ENCODE assay signal across 7 mouse cellular contexts in genomic region chr5:115194626-115195221, GRCm38 (mm10). TPM values are rescaled to one million over a fixed set of nuclear protein-coding genes. Genes with fewer than 3 reads are reported as not detected.
A peak's percentile ranks its signal among the peaks of the same experiment; 100 is the strongest.
DNase-seq lines count a peak whose midpoint lies in the region; ATAC-seq and TF ChIP-seq lines count a peak whose summit lies in the region.

No protein-coding gene starts in this region.

- TF ChIP-seq CTCF in lung, embryonic 14.5 days (IDR thresholded peaks at IDR 0.05; ENCODE audit: low read depth), result no peak
- TF ChIP-seq CTCF in intestine, postnatal 0 days (IDR thresholded peaks at IDR 0.05; ENCODE audit: low read depth), result no peak
- TF ChIP-seq CTCF in small intestine, adult 2 months (IDR thresholded peaks at IDR 0.05; ENCODE audit: extremely low read depth, insufficient read length, insufficient replicate concordance, low read depth, low read length), result no peak

- no peak for DNase-seq in lung, embryonic 14.5 days
- DNase-seq in lung, postnatal 25 days (ENCODE audit: low spot score), result no peak
- DNase-seq in adrenal gland, adult 8-10 months, result no peak
- no peak for DNase-seq in gastrocnemius, postnatal 10 days

- no peaks in the 10 kb centered on the region for H3K4me1 ChIP-seq in lung, embryonic 14.5 days (ENCODE audit: insufficient read depth)
- H3K4me1 ChIP-seq in embryonic facial prominence, embryonic 12.5 days, result peaks cover 28% of the 10 kb centered on the region
- H3K4me1 ChIP-seq in intestine, postnatal 0 days (replicated peaks; ENCODE audit: control insufficient read depth, insufficient read depth, low read length), result peaks cover 5% of the 10 kb centered on the region
- H3K4me1 ChIP-seq in small intestine, adult 2 months (ENCODE audit: control insufficient read depth, insufficient read depth, insufficient read length, low read length), result peaks cover 4% of the 10 kb centered on the region

- H3K36me3 ChIP-seq in lung, embryonic 14.5 days (ENCODE audit: insufficient read depth), result no peaks in the 10 kb centered on the region
- H3K36me3 ChIP-seq in embryonic facial prominence, embryonic 12.5 days, result no peaks in the 10 kb centered on the region
- no peaks in the 10 kb centered on the region for H3K36me3 ChIP-seq in intestine, postnatal 0 days (ENCODE audit: control insufficient read depth, insufficient read depth)
- no peaks in the 10 kb centered on the region for H3K36me3 ChIP-seq in small intestine, adult 2 months (ENCODE audit: control insufficient read depth, insufficient read depth, low read length)

- peak overlapping the region; percentile 60 for H3K4me3 ChIP-seq in lung, embryonic 14.5 days (ENCODE audit: low read depth, low read length)
- peak overlapping the region; percentile 64 for H3K4me3 ChIP-seq in embryonic facial prominence, embryonic 12.5 days
- peak overlapping the region; percentile 56 for H3K4me3 ChIP-seq in intestine, postnatal 0 days (ENCODE audit: low read depth, low read length)
- H3K4me3 ChIP-seq in small intestine, adult 2 months (ENCODE audit: low read depth, low read length), result peak overlapping the region; percentile 61

- 4% methylated on average over 12 of the region's 12 CpGs for WGBS in lung, embryonic 14.5 days
- 6% methylated on average over 12 of the region's 12 CpGs for WGBS in embryonic facial prominence, embryonic 12.5 days
- WGBS in intestine, postnatal 0 days, result 6% methylated on average over 12 of the region's 12 CpGs
- 8% methylated on average over 12 of the region's 12 CpGs for WGBS in small intestine, adult 2 months

- H3K4me2 ChIP-seq in lung, embryonic 14.5 days, result peak overlapping the region; percentile 100
- H3K4me2 ChIP-seq in embryonic facial prominence, embryonic 12.5 days (replicated peaks), result peak overlapping the region; percentile 100
- H3K4me2 ChIP-seq in intestine, postnatal 0 days (replicated peaks; ENCODE audit: low read depth), result peak overlapping the region; percentile 99

- no peak for TF ChIP-seq POLR2A in small intestine, adult 2 months (IDR thresholded peaks at IDR 0.05; ENCODE audit: low read depth, low read length)

- no peaks in the 10 kb centered on the region for H3K9me3 ChIP-seq in lung, embryonic 14.5 days (ENCODE audit: low read depth, low read length)
- H3K9me3 ChIP-seq in embryonic facial prominence, embryonic 12.5 days, result no peaks in the 10 kb centered on the region
- H3K9me3 ChIP-seq in intestine, postnatal 0 days (ENCODE audit: control insufficient read depth), result no peaks in the 10 kb centered on the region

- H3K27me3 ChIP-seq in lung, embryonic 14.5 days (ENCODE audit: insufficient read depth, low read length), result peaks cover 53% of the 10 kb centered on the region
- peaks cover 63% of the 10 kb centered on the region for H3K27me3 ChIP-seq in embryonic facial prominence, embryonic 12.5 days
- H3K27me3 ChIP-seq in intestine, postnatal 0 days (replicated peaks; ENCODE audit: control insufficient read depth, insufficient read depth, low read length), result peaks cover 55% of the 10 kb centered on the region
- H3K27me3 ChIP-seq in small intestine, adult 2 months (ENCODE audit: control insufficient read depth, insufficient read depth, low read length), result peaks cover 34% of the 10 kb centered on the region

- H3K27ac ChIP-seq in lung, embryonic 14.5 days (ENCODE audit: low read depth), result no peak overlapping the region
- H3K27ac ChIP-seq in embryonic facial prominence, embryonic 12.5 days, result no peak overlapping the region
- H3K27ac ChIP-seq in intestine, postnatal 0 days (ENCODE audit: low read depth, low read length), result no peak overlapping the region
- H3K27ac ChIP-seq in small intestine, adult 2 months (ENCODE audit: insufficient read depth, low read depth, low read length), result no peak overlapping the region

- peak; percentile 42; the same call in 1 of the 2 replicates for ATAC-seq in lung, embryonic 14.5 days (ENCODE audit: insufficient read depth)
- no peak for ATAC-seq in embryonic facial prominence, embryonic 12.5 days (ENCODE audit: insufficient number of reproducible peaks, insufficient read depth, low FRiP score, low TSS enrichment)
- no peak for ATAC-seq in intestine, postnatal 0 days

- H3K9ac ChIP-seq in lung, embryonic 14.5 days, result no peak overlapping the region
- H3K9ac ChIP-seq in embryonic facial prominence, embryonic 12.5 days, result peak overlapping the region; percentile 62; the same call in 1 of the 2 replicates
- H3K9ac ChIP-seq in intestine, postnatal 0 days (ENCODE audit: low read depth, low read length), result no peak overlapping the region

RNA-seq across cellular contexts. Expression of gene Cabp1, which starts 0.5 kb away (rescaled TPM):
- polyA plus RNA-seq in lung, embryonic 14.5 days (2014; fragmentation: Nextera tagmentation; extraction: Ambion mirVana), result 2.4 and 2.6 TPM in 2 replicates
- polyA plus RNA-seq in embryonic facial prominence, embryonic 12.5 days (2016; fragmentation: Nextera tagmentation; extraction: Ambion mirVana), result 2.6 and 4.7 TPM in 2 replicates
- polyA plus RNA-seq in intestine, postnatal 0 days (2015; fragmentation: Nextera tagmentation; extraction: Ambion mirVana), result 0.57 and 0.90 TPM in 2 replicates
- polyA plus RNA-seq in small intestine, adult 2 months (2012; rRNA removed), result 0.89 and 1.0 TPM in 2 replicates
- total RNA-seq in adrenal gland, adult 8-10 months (2022), result 10 to 100 TPM; 11.8 to 59.6 (median 41.5) TPM
- 1 to 10 TPM; 2.1 to 4.5 TPM for total RNA-seq in gastrocnemius, postnatal 10 days (2021)

RNA-seq across cellular contexts. Expression of gene Mlec, which starts 36.7 kb away (rescaled TPM):
- polyA plus RNA-seq in lung, embryonic 14.5 days (2014; fragmentation: Nextera tagmentation; extraction: Ambion mirVana), result 72.4 and 81.1 TPM in 2 replicates
- polyA plus RNA-seq in embryonic facial prominence, embryonic 12.5 days (2016; fragmentation: Nextera tagmentation; extraction: Ambion mirVana), result 82.1 and 86.6 TPM in 2 replicates
- polyA plus RNA-seq in intestine, postnatal 0 days (2015; fragmentation: Nextera tagmentation; extraction: Ambion mirVana), result 56.7 and 59.7 TPM in 2 replicates
- polyA plus RNA-seq in small intestine, adult 2 months (2012; rRNA removed), result 56.0 and 78.3 TPM in 2 replicates
- total RNA-seq in adrenal gland, adult 8-10 months (2022), result 100 to 1,000 TPM; 207 to 274 (median 239) TPM
- total RNA-seq in gastrocnemius, postnatal 10 days (2021), result 100 to 1,000 TPM; 231 to 235 TPM

RNA-seq across cellular contexts. Expression of gene Pop5, which starts 40.9 kb away (rescaled TPM):
- 111 TPM in 2 replicates for polyA plus RNA-seq in lung, embryonic 14.5 days (2014; fragmentation: Nextera tagmentation; extraction: Ambion mirVana)
- polyA plus RNA-seq in embryonic facial prominence, embryonic 12.5 days (2016; fragmentation: Nextera tagmentation; extraction: Ambion mirVana), result 82.1 and 93.4 TPM in 2 replicates
- 75.7 and 77.1 TPM in 2 replicates for polyA plus RNA-seq in intestine, postnatal 0 days (2015; fragmentation: Nextera tagmentation; extraction: Ambion mirVana)
- polyA plus RNA-seq in small intestine, adult 2 months (2012; rRNA removed), result 68.6 and 74.5 TPM in 2 replicates
- total RNA-seq in adrenal gland, adult 8-10 months (2022), result 10 to 100 TPM; 75.9 to 87.9 (median 84.9) TPM
- total RNA-seq in gastrocnemius, postnatal 10 days (2021), result 10 to 100 TPM; 17.7 to 26.2 TPM

RNA-seq across cellular contexts. Expression of gene Unc119b, which starts 59.9 kb away (rescaled TPM):
- 41.9 and 45.4 TPM in 2 replicates for polyA plus RNA-seq in lung, embryonic 14.5 days (2014; fragmentation: Nextera tagmentation; extraction: Ambion mirVana)
- polyA plus RNA-seq in embryonic facial prominence, embryonic 12.5 days (2016; fragmentation: Nextera tagmentation; extraction: Ambion mirVana), result 56.0 and 56.3 TPM in 2 replicates
- polyA plus RNA-seq in intestine, postnatal 0 days (2015; fragmentation: Nextera tagmentation; extraction: Ambion mirVana), result 10.1 and 12.2 TPM in 2 replicates
- polyA plus RNA-seq in small intestine, adult 2 months (2012; rRNA removed), result 16.9 and 26.5 TPM in 2 replicates
- 10 to 100 TPM; 38.8 to 51.9 (median 45.7) TPM for total RNA-seq in adrenal gland, adult 8-10 months (2022)
- total RNA-seq in gastrocnemius, postnatal 10 days (2021), result 10 to 100 TPM; 13.4 to 18.5 TPM
